Mouse (Mus musculus) intestine, embryonic 14.5 days (tissue): ENCODE measurements at regions not wholly inside any gene's neighbourhood (a gene's known extent, or its start where the extent isn't known, plus 50 kb on each side); places are given as distances from the start of the nearest gene placed in this dataset.

Experiments
- ATAC-seq: fragments of 200-750 bp; cut with Nextera tagmentation; replicated peaks from 2 replicates; pipeline ENCODE4 v1.8.0; 2017; ENCODE audit warnings: low read depth, moderate number of reproducible peaks, moderate TSS enrichment, moderate library complexity; ENCODE audit not compliant: low FRiP score, low TSS enrichment
- DNase-seq: peaks from one replicate; pipeline ENCODE4 v3.0.0-alpha.2; 2018; ENCODE audit warnings: low spot score
- H3K27ac ChIP-seq: fragments of 300-500 bp; sonication (generic); 2 replicates; pipeline ENCODE4 v1.5.1; 2014; ENCODE audit warnings: low read depth, mild to moderate bottlenecking, control low read depth
- H3K27me3 ChIP-seq: fragments of 300-500 bp; sonication (generic); replicated peaks from 2 replicates; pipeline ENCODE4 v1.6.1; 2014; ENCODE audit warnings: low read length, control low read depth; ENCODE audit not compliant: control insufficient read depth, insufficient read depth
- H3K36me3 ChIP-seq: fragments of 300-500 bp; sonication (generic); 2 replicates; pipeline ENCODE4 v1.6.1; 2014; ENCODE audit warnings: low read length, control low read depth; ENCODE audit not compliant: control insufficient read depth, insufficient read depth
- H3K4me1 ChIP-seq: fragments of 300-500 bp; sonication (generic); replicated peaks from 2 replicates; pipeline ENCODE4 v1.6.1; 2014; ENCODE audit warnings: low read length, control low read depth, mixed read lengths; ENCODE audit not compliant: control insufficient read depth, insufficient read depth
- H3K4me2 ChIP-seq: fragments of 300-500 bp; sonication (generic); 2 replicates; pipeline ENCODE4 v1.6.1; 2014; ENCODE audit warnings: low read length
- H3K4me3 ChIP-seq: fragments of 300-500 bp; sonication (generic); 2 replicates; pipeline ENCODE4 v1.5.1; 2014; ENCODE audit warnings: low read depth, low read length, control low read depth, mixed read lengths
- H3K9ac ChIP-seq: fragments of 300-500 bp; sonication (generic); 2 replicates; pipeline ENCODE4 v1.6.1; 2014; ENCODE audit warnings: mild to moderate bottlenecking, low read length
- H3K9me3 ChIP-seq: fragments of 300-500 bp; sonication (generic); 2 replicates; pipeline ENCODE4 v1.6.1; 2016; ENCODE audit warnings: low read length, control low read depth; ENCODE audit not compliant: control insufficient read depth
- WGBS: fragments of 180-500 bp; shearing (Covaris S2); extraction: QIAGEN DNeasy Blood & Tissue Kit; methylation state at CpG from one replicate; pipeline ENCODE4 v1.1.7; 2014; 5-methylcytosine and 5-hydroxymethylcytosine counted together

DNA sequence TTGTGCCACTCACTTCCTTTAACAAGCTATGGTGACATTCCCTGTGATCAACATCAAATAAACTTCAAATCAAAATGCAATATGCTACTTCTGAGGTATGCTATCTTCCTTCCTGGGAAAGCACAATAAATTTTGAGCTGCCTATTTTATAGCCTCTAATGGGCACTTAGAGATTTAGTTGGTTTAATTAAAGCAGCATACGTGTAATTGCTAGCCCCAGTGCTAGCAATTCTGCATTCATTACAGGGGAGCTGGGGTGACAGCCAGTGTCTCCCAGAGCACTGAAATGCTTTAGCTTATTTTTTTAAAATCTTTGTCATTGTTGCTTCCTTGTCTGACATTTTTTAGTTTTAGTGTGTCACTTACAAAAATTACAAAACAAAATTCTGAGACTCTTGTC, 355.8 kb downstream of the Rnd3 start:
- Histone ChIP-seq H3K4me3 (no peak overlapping the region), H3K36me3 (no peaks in the 10 kb centered on the region), H3K4me2 (no peak overlapping the region), H3K27ac (no peak overlapping the region), H3K9me3 (0 out of 2 replicates have a peak, but pooled peaks cover 5% of the 10 kb centered on the region), H3K9ac (no peak overlapping the region), H3K4me1 (no peaks in the 10 kb centered on the region), H3K27me3 (no peaks in the 10 kb centered on the region)
- ATAC-seq (no peak), DNase-seq (no peak)
- WGBS = 58% methylated on average over 1 of the region's 1 CpGs

- Histone ChIP-seq H3K4me3 (no peak overlapping the region), H3K4me1 (no peaks in the 10 kb centered on the region), H3K4me2 (no peak overlapping the region), H3K27ac (peak overlapping the region; percentile 57; the same call in 1 of the 2 replicates), H3K27me3 (no peaks in the 10 kb centered on the region), H3K9me3 (0 out of 2 replicates have a peak, but pooled peaks cover 5% of the 10 kb centered on the region), H3K36me3 (no peaks in the 10 kb centered on the region), H3K9ac (no peak overlapping the region)
- 62% methylated on average over 4 of the region's 4 CpGs for WGBS
- no peak for DNase-seq
- no peak for ATAC-seq
Measured at GRCm38 (mm10) chr2:50789051-50789651, 359.8 kb downstream of the Rnd3 start.

DNA sequence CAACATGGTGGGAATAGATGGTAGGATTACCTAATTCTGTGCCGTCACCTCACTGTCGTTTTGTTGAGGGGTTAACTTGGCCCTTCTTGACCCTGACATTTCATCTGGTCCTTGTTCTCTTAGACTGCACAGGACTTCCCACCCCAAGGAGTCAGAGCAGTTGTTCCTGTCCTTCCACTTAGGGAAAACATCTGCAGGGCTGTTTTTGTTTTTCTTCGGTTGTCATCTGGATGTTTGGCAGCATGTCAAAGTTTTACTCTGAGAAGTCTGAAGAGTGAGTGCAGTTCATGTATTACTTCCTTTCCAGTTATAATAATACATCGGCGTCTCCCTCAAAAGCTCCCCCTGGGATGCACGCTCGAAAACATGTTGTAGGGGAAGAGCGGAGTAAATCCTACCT, 376.8 kb downstream of the Rnd3 start:
- H3K27ac ChIP-seq = no peak overlapping the region
- no peak overlapping the region for H3K9ac ChIP-seq
- no peaks in the 10 kb centered on the region for H3K27me3 ChIP-seq
- H3K36me3 ChIP-seq = no peaks in the 10 kb centered on the region
- no peak for ATAC-seq
- H3K9me3 ChIP-seq = no peaks in the 10 kb centered on the region
- 77% methylated on average over 8 of the region's 8 CpGs for WGBS
- H3K4me1 ChIP-seq = no peaks in the 10 kb centered on the region
- H3K4me2 ChIP-seq = no peak overlapping the region
- no peak overlapping the region for H3K4me3 ChIP-seq
- no peak for DNase-seq

- H3K4me3 ChIP-seq = no peak overlapping the region
- H3K27ac ChIP-seq = no peak overlapping the region
- no peak for ATAC-seq
- no peaks in the 10 kb centered on the region for H3K9me3 ChIP-seq
- H3K4me1 ChIP-seq = no peaks in the 10 kb centered on the region
- 81% methylated on average over 2 of the region's 2 CpGs for WGBS
- no peaks in the 10 kb centered on the region for H3K36me3 ChIP-seq
- no peaks in the 10 kb centered on the region for H3K27me3 ChIP-seq
- no peak for DNase-seq
- no peak overlapping the region for H3K9ac ChIP-seq
- H3K4me2 ChIP-seq = no peak overlapping the region
Measured at GRCm38 (mm10) chr2:50759016-50759415, 389.9 kb downstream of the Rnd3 start.

GRCm38 (mm10) chr2:50757837-50758541, 390.9 kb downstream of the Rnd3 start:
- no peak for ATAC-seq
- Histone ChIP-seq H3K4me1 (no peaks in the 10 kb centered on the region), H3K9me3 (no peaks in the 10 kb centered on the region), H3K27ac (no peak overlapping the region), H3K9ac (no peak overlapping the region), H3K27me3 (no peaks in the 10 kb centered on the region), H3K4me3 (no peak overlapping the region), H3K36me3 (no peaks in the 10 kb centered on the region), H3K4me2 (no peak overlapping the region)
- WGBS = 70% methylated on average over 21 of the region's 21 CpGs
- no peak for DNase-seq

- H3K4me1 ChIP-seq = peaks cover 4% of the 10 kb centered on the region; the same call in 1 of the 2 replicates
- ATAC-seq = no peak
- no peak overlapping the region for H3K4me3 ChIP-seq
- WGBS = 74% methylated on average over 9 of the region's 9 CpGs
- no peaks in the 10 kb centered on the region for H3K36me3 ChIP-seq
- H3K9me3 ChIP-seq = no peaks in the 10 kb centered on the region
- no peak overlapping the region for H3K4me2 ChIP-seq
- H3K27ac ChIP-seq = no peak overlapping the region
- H3K9ac ChIP-seq = no peak overlapping the region
- DNase-seq = no peak
- H3K27me3 ChIP-seq = no peaks in the 10 kb centered on the region
Measured at GRCm38 (mm10) chr2:50755616-50756450, 393.1 kb downstream of the Rnd3 start.

DNA sequence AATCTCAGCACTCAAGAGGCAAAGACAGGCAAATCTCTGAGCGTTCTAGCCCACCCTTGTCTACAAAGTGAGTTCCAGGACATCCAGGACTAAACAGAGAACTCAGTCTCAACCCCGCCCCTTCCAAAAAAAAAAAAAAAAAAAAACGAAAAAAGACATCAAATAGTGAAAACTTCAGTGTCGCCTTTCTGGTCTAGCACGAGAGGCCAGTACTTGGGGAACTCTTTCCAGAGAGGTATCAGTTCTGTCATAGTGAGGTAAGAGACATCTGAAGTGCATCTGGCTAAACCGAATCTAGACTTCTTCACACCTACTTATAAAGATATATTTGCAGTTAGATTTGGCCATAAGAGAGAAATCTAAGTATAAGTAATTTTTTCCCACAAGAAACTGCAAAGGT, 393.8 kb downstream of the Rnd3 start:
- Histone ChIP-seq H3K4me1 (peaks cover 4% of the 10 kb centered on the region; the same call in 1 of the 2 replicates), H3K9ac (no peak overlapping the region), H3K36me3 (no peaks in the 10 kb centered on the region), H3K27ac (no peak overlapping the region), H3K4me2 (no peak overlapping the region), H3K4me3 (no peak overlapping the region), H3K9me3 (no peaks in the 10 kb centered on the region), H3K27me3 (no peaks in the 10 kb centered on the region)
- 80% methylated on average over 6 of the region's 6 CpGs for WGBS
- no peak for DNase-seq
- no peak for ATAC-seq

GRCm38 (mm10) chr2:50752408-50752807, 396.5 kb downstream of the Rnd3 start:
- Histone ChIP-seq H3K4me3 (no peak overlapping the region), H3K27me3 (no peaks in the 10 kb centered on the region), H3K27ac (no peak overlapping the region), H3K9ac (no peak overlapping the region), H3K4me2 (no peak overlapping the region), H3K36me3 (no peaks in the 10 kb centered on the region), H3K4me1 (peaks cover 4% of the 10 kb centered on the region; the same call in 1 of the 2 replicates), H3K9me3 (no peaks in the 10 kb centered on the region)
- DNase-seq (no peak), ATAC-seq (no peak)
- 75% methylated on average over 9 of the region's 9 CpGs for WGBS
